11 mouse cellular contexts compared by ENCODE assay signal in the genomic region with DNA sequence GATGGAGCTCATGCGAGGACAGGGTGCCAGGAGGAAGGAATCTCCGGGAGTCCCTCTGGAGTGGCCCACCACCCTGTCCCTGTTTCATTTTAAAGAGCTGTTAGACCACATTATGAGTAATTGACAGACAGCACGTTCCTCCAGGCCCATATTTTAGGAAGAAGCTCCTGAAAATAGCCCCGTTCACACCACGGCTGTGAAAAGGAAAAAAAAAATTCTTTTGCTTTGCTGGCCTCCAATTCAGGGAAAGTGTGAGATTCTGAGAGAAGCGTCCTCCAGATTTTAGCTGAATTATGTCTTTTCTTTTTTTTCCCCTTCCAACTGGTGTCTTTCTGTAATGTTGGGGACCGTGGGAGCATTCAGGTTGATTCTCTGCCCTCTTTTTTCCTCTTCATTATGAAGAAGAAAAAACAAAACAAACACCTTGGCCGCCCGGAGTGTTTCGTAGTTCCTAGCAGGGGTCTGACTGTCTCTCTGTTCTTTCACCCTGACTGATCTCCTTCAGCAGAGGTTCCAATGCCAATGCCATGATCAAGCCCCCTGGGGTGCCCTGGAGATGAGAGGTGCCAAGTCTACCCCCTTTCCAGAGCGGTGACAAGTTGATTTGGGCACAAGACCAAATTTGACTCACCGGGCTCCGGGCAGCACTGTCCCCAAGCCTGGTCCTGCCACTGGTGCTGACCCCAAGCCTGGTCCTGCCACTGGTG.
DNase-seq lines count a peak whose midpoint lies in the region; ATAC-seq and TF ChIP-seq lines count a peak whose summit lies in the region.
"Had no signal": no experiment of that assay in that cellular context is flagged by ENCODE, and none has a peak within 500 bp of the region (broad histone marks: within the 10 kb centered on the region; RNA-seq: fewer than 3 reads in every experiment).

No protein-coding gene starts in this region.

- no peak overlapping the region for H3K9ac ChIP-seq in embryonic facial prominence, embryonic 14.5 days (ENCODE audit: low read depth, low read length)
- H3K9ac ChIP-seq in liver, embryonic 12.5 days = no peak overlapping the region
- H3K9ac ChIP-seq: liver, postnatal 0 days; midbrain, embryonic 12.5 days had no signal

- no peaks in the 10 kb centered on the region for H3K79me2 ChIP-seq in myocyte (ENCODE audit: control insufficient read depth, insufficient read depth)

- intact Hi-C loops in gastrocnemius, adult 2 months (cut with DNase I) = no loop called here
- intact Hi-C loops in left cerebral cortex, postnatal 14 days (cut with DNase I) = loop anchor here (10.0 kb wide), 3 partner anchors 112 to 328 kb away; a partner anchor contains a TSS
- intact Hi-C loops in left cerebral cortex, postnatal 10 days (cut with DNase I) = loop anchor here (5.0 kb wide), 1 partner anchor 326 kb away; no protein-coding TSS in a partner anchor

- peaks cover 31% of the 10 kb centered on the region for H3K4me1 ChIP-seq in embryonic facial prominence, embryonic 14.5 days (ENCODE audit: control insufficient read depth, insufficient read depth, low read length)
- no peaks in the 10 kb centered on the region for H3K4me1 ChIP-seq in liver, embryonic 12.5 days

- peak overlapping the region; percentile 57; the same call in 1 of the 2 replicates for H3K27ac ChIP-seq in gastrocnemius, adult 2 months
- peak overlapping the region; percentile 50 for H3K27ac ChIP-seq in embryonic facial prominence, embryonic 14.5 days (replicated peaks; ENCODE audit: low read depth, low read length)
- H3K27ac ChIP-seq in liver, embryonic 12.5 days = no peak overlapping the region

- DNase-seq in gastrocnemius, adult 2 months = no peak
- no peak for DNase-seq in gastrocnemius, postnatal 10 days
- peak; percentile 49 to 55 for DNase-seq in left cerebral cortex, postnatal 14 days (ENCODE audit: low spot score in 2 of 2)
- no peak for DNase-seq in left cerebral cortex, postnatal 10 days (ENCODE audit: extremely low spot score in 1 of 2, low spot score in 2 of 2)
- no peak for DNase-seq in embryonic facial prominence, embryonic 14.5 days (ENCODE audit: low spot score)
- DNase-seq in embryo, embryonic 10.5 days (ENCODE audit: low spot score) = no peak
- DNase-seq: embryo, embryonic 11 days; liver, postnatal 0 days had no signal

- H3K36me3 ChIP-seq in embryonic facial prominence, embryonic 14.5 days (ENCODE audit: control insufficient read depth, insufficient read depth, low read length) = no peaks in the 10 kb centered on the region
- no peaks in the 10 kb centered on the region for H3K36me3 ChIP-seq in myocyte (ENCODE audit: control insufficient read depth, insufficient read depth)
- H3K36me3 ChIP-seq in liver, embryonic 12.5 days = no peaks in the 10 kb centered on the region
- H3K36me3 ChIP-seq: midbrain, embryonic 12.5 days had no signal

- no peak for ATAC-seq in embryonic facial prominence, embryonic 14.5 days (ENCODE audit: low read depth)
- no peak for ATAC-seq in liver, embryonic 12.5 days
- ATAC-seq: liver, postnatal 0 days had no signal

- no peaks in the 10 kb centered on the region for H3K9me3 ChIP-seq in embryonic facial prominence, embryonic 14.5 days (ENCODE audit: control insufficient read depth, low read length)
- no peaks in the 10 kb centered on the region for H3K9me3 ChIP-seq in liver, embryonic 12.5 days (replicated peaks)
- H3K9me3 ChIP-seq: midbrain, embryonic 12.5 days had no signal

- 64% methylated on average over 13 of the region's 13 CpGs for WGBS in embryonic facial prominence, embryonic 14.5 days
- WGBS in liver, embryonic 12.5 days (ENCODE audit: insufficient replicate concordance) = 66% methylated on average over 13 of the region's 13 CpGs

- TF ChIP-seq POLR2A in myocyte (IDR thresholded peaks at IDR 0.05; ENCODE audit: insufficient read length, low read depth) = no peak

- H3K4me2 ChIP-seq in embryonic facial prominence, embryonic 14.5 days (ENCODE audit: low read depth, low read length) = no peak overlapping the region
- H3K4me2 ChIP-seq in myocyte (ENCODE audit: low read depth) = peak overlapping the region; percentile 64
- no peak overlapping the region for H3K4me2 ChIP-seq in liver, embryonic 12.5 days
- H3K4me2 ChIP-seq: midbrain, embryonic 12.5 days had no signal

- H3K4me3 ChIP-seq in gastrocnemius, adult 2 months = no peak overlapping the region
- no peak overlapping the region for H3K4me3 ChIP-seq in embryonic facial prominence, embryonic 14.5 days (ENCODE audit: low read depth, low read length)
- H3K4me3 ChIP-seq in myocyte = no peak overlapping the region
- H3K4me3 ChIP-seq in liver, embryonic 12.5 days = no peak overlapping the region
- H3K4me3 ChIP-seq: midbrain, embryonic 12.5 days had no signal

- no peak overlapping the region for H3ac ChIP-seq in myocyte (ENCODE audit: control insufficient read depth, insufficient read length)

- TF ChIP-seq CTCF in gastrocnemius, adult 2 months (IDR thresholded peaks at IDR 0.05) = no peak

- H3K27me3 ChIP-seq in embryonic facial prominence, embryonic 14.5 days (replicated peaks; ENCODE audit: control insufficient read depth, insufficient read depth, low read length) = no peaks in the 10 kb centered on the region
- H3K27me3 ChIP-seq in myocyte (ENCODE audit: control insufficient read depth, insufficient read depth, insufficient read length) = no peaks in the 10 kb centered on the region
- H3K27me3 ChIP-seq in liver, embryonic 12.5 days (replicated peaks) = no peaks in the 10 kb centered on the region

TF ChIP-seq in myocyte, 11 proteins besides CTCF, POLR2A, EP300 and RAD21:
- TF ChIP-seq USF1 (IDR thresholded peaks at IDR 0.05; ENCODE audit: low read depth) = no peak
- no peak for TF ChIP-seq MAX (IDR thresholded peaks at IDR 0.05; ENCODE audit: low read depth)
- TF ChIP-seq TCF12 (IDR thresholded peaks at IDR 0.05; ENCODE audit: insufficient read depth, poor library complexity, severe bottlenecking) = no peak
- TF ChIP-seq E2F4 (IDR thresholded peaks at IDR 0.05; ENCODE audit: insufficient read depth) = no peak
- TF ChIP-seq SRF (IDR thresholded peaks at IDR 0.05; ENCODE audit: control insufficient read depth, insufficient read length, low read depth) = no peak
- TF ChIP-seq MYOG (IDR thresholded peaks at IDR 0.05; ENCODE audit: control insufficient read depth in 1 of 3, insufficient read depth in 1 of 3, insufficient read length in 2 of 3, low read depth in 2 of 3) = no peak
- no peak for TF ChIP-seq POLR2AphosphoS2 (IDR thresholded peaks at IDR 0.05; ENCODE audit: insufficient read length, low read depth)
- no peak for TF ChIP-seq MYOD1 (IDR thresholded peaks at IDR 0.05; ENCODE audit: control insufficient read depth in 1 of 3, insufficient read length in 2 of 3, low read depth in 2 of 3)
- TF ChIP-seq CEBPB (IDR thresholded peaks at IDR 0.05; ENCODE audit: insufficient read depth, poor library complexity, severe bottlenecking) = no peak
- no peak for TF ChIP-seq TCF3 (IDR thresholded peaks at IDR 0.05; ENCODE audit: insufficient read length, low read depth)
- no peak for TF ChIP-seq REST (IDR thresholded peaks at IDR 0.05; ENCODE audit: insufficient read depth, insufficient read length)
TF ChIP-seq in myocyte: peak in this region for 0.

Comparison
In these comparisons a context has a peak if more than half of its experiments do, and no peak if none do; other contexts are left out.
1. DNase-seq: peak in left cerebral cortex, postnatal 14 days (2 of 2); none in gastrocnemius, adult 2 months (single experiment), gastrocnemius, postnatal 10 days (single experiment), left cerebral cortex, postnatal 10 days (0 of 2), embryonic facial prominence, embryonic 14.5 days (single experiment) and embryo, embryonic 10.5 days (single experiment).